Mouse (Mus musculus) urinary bladder, adult 18-20 months (tissue): ENCODE measurements around the gene Vwa3b.

ENCODE experiments used
- DNase-seq, 2 experiments: peaks; one replicate each; pipeline ENCODE4 v3.0.0; 2022; ENCODE audit warnings: low spot score in 2 of 2, mixed read lengths in 2 of 2

Gene Vwa3b

GRCm38 (mm10) chr1:37011626-37012209, 14.7 kb upstream of the Vwa3b start:
- DNase-seq = no peak

GRCm38 (mm10) chr1:37013006-37013405, 13.4 kb upstream of the Vwa3b start:
- DNase-seq = no peak

GRCm38 (mm10) chr1:37013687-37014086, 12.7 kb upstream of the Vwa3b start:
- peak; percentile 10 to 22 for DNase-seq

GRCm38 (mm10) chr1:37019017-37019416, 7.4 kb upstream of the Vwa3b start:
- DNase-seq = no peak

- DNase-seq = no peak
Observed at GRCm38 (mm10) chr1:37022704-37023103, 3.7 kb upstream of the Vwa3b start.

- DNase-seq = no peak
Observed at GRCm38 (mm10) chr1:37024736-37025135, 1.7 kb upstream of the Vwa3b start.

GRCm38 (mm10) chr1:37025376-37025775, 1.0 kb upstream of the Vwa3b start:
- no peak for DNase-seq

- no peak for DNase-seq
Observed at GRCm38 (mm10) chr1:37026866-37027265, 470 bp downstream of the Vwa3b start.

GRCm38 (mm10) chr1:37028439-37029153, 2.2 kb downstream of the Vwa3b start:
- no peak for DNase-seq

GRCm38 (mm10) chr1:37029154-37029907, 2.9 kb downstream of the Vwa3b start:
- DNase-seq = peak; percentile 43 to 54

GRCm38 (mm10) chr1:37029942-37030341, 3.5 kb downstream of the Vwa3b start:
- DNase-seq = no peak

- DNase-seq = no peak
Observed at GRCm38 (mm10) chr1:37030693-37031092, 4.3 kb downstream of the Vwa3b start.

GRCm38 (mm10) chr1:37035879-37036278, 9.5 kb downstream of the Vwa3b start:
- no peak for DNase-seq

- DNase-seq = no peak
Observed at GRCm38 (mm10) chr1:37041126-37041525, 14.7 kb downstream of the Vwa3b start.

GRCm38 (mm10) chr1:37041856-37042255, 15.5 kb downstream of the Vwa3b start:
- no peak for DNase-seq

- DNase-seq = no peak
Observed at GRCm38 (mm10) chr1:37042769-37043168, 16.4 kb downstream of the Vwa3b start.

GRCm38 (mm10) chr1:37043196-37043595, 16.8 kb downstream of the Vwa3b start:
- no peak for DNase-seq

- DNase-seq = no peak
Observed at GRCm38 (mm10) chr1:37045472-37045871, 19.1 kb downstream of the Vwa3b start.

- no peak for DNase-seq
Observed at GRCm38 (mm10) chr1:37049159-37049558, 22.8 kb downstream of the Vwa3b start.

- no peak for DNase-seq
Observed at GRCm38 (mm10) chr1:37053691-37054090, 27.3 kb downstream of the Vwa3b start.

- no peak for DNase-seq
Observed at GRCm38 (mm10) chr1:37056831-37057561, 30.6 kb downstream of the Vwa3b start.

GRCm38 (mm10) chr1:37060856-37061255, 34.5 kb downstream of the Vwa3b start:
- DNase-seq = no peak
